Mouse (Mus musculus) forelimb bud, embryonic 11.5 days (tissue): Measurements from ENCODE around the gene Upk3a.
A peak's percentile ranks its signal among the peaks of the same experiment; 100 is the strongest.

Source experiments
- DNase-seq: peaks from one replicate; pipeline ENCODE4 v3.0.0-alpha.2; 2012; ENCODE audit warnings: low read depth, low spot score

Gene Upk3a

GRCm38 (mm10) chr15:85049758-85050157 is 32.8 kb downstream of the Upk3a start:
- DNase-seq = no peak

- DNase-seq = no peak
These were observed 37.2 kb downstream of the Upk3a start for GRCm38 (mm10) chr15:85054098-85054497.

- no peak for DNase-seq
These were observed 38.2 kb downstream of the Upk3a start for GRCm38 (mm10) chr15:85055186-85055585.

- no peak for DNase-seq
These were observed 46.5 kb downstream of the Upk3a start for GRCm38 (mm10) chr15:85063421-85063820.

GRCm38 (mm10) chr15:85070561-85070960 is 53.6 kb downstream of the Upk3a start:
- peak; percentile 61 for DNase-seq
